Mouse (Mus musculus) ovary, postnatal 10 days (tissue): ENCODE results near the gene Nckap5.

Source experiments
- DNase-seq: peaks from one replicate; pipeline ENCODE4 v3.0.0; 2022; ENCODE audit warnings: low spot score

Nckap5 gene

GRCm38 (mm10) chr1:126471419-126471818, 359.2 kb downstream of the Nckap5 start:
- no peak for DNase-seq

- DNase-seq: no peak
Observed at GRCm38 (mm10) chr1:126470883-126471282, 359.7 kb downstream of the Nckap5 start.

- no peak for DNase-seq
Observed at GRCm38 (mm10) chr1:126469818-126470544, 360.6 kb downstream of the Nckap5 start.

GRCm38 (mm10) chr1:126461527-126462354, 368.9 kb downstream of the Nckap5 start:
- no peak for DNase-seq

- no peak for DNase-seq
Observed at GRCm38 (mm10) chr1:126457739-126458138, 372.9 kb downstream of the Nckap5 start.

GRCm38 (mm10) chr1:126454504-126455173, 376.0 kb downstream of the Nckap5 start:
- no peak for DNase-seq

- DNase-seq: no peak
Observed at GRCm38 (mm10) chr1:126451472-126451871, 379.1 kb downstream of the Nckap5 start.

GRCm38 (mm10) chr1:126449424-126449823, 381.2 kb downstream of the Nckap5 start:
- no peak for DNase-seq

- no peak for DNase-seq
Observed at GRCm38 (mm10) chr1:126443890-126444289, 386.7 kb downstream of the Nckap5 start.

GRCm38 (mm10) chr1:126442723-126443122, 387.9 kb downstream of the Nckap5 start:
- no peak for DNase-seq

GRCm38 (mm10) chr1:126438000-126438572, 392.5 kb downstream of the Nckap5 start:
- DNase-seq: no peak

GRCm38 (mm10) chr1:126436937-126437667, 393.5 kb downstream of the Nckap5 start:
- no peak for DNase-seq

- DNase-seq: no peak
Observed at GRCm38 (mm10) chr1:126432285-126432684, 398.3 kb downstream of the Nckap5 start.

- peak; percentile 1 for DNase-seq
Observed at GRCm38 (mm10) chr1:126431594-126431993, 399.0 kb downstream of the Nckap5 start.

- DNase-seq: no peak
Observed at GRCm38 (mm10) chr1:126411426-126411825, 419.2 kb downstream of the Nckap5 start.

GRCm38 (mm10) chr1:126407886-126408285, 422.7 kb downstream of the Nckap5 start:
- DNase-seq: peak; percentile 6

GRCm38 (mm10) chr1:126405543-126405942, 425.1 kb downstream of the Nckap5 start:
- no peak for DNase-seq

- no peak for DNase-seq
Observed at GRCm38 (mm10) chr1:126403970-126404369, 426.6 kb downstream of the Nckap5 start.

- no peak for DNase-seq
Observed at GRCm38 (mm10) chr1:126391204-126391603, 439.4 kb downstream of the Nckap5 start.

- no peak for DNase-seq
Observed at GRCm38 (mm10) chr1:126377339-126377980, 453.1 kb downstream of the Nckap5 start.

- no peak for DNase-seq
Observed at GRCm38 (mm10) chr1:126366736-126367135, 463.9 kb downstream of the Nckap5 start.
